Mouse (Mus musculus) heart, embryonic 14.5 days (tissue): ENCODE data around the gene Nfya. TPM values are rescaled to one million over a fixed set of nuclear protein-coding genes. Genes with fewer than 3 reads are reported as not detected.

ENCODE experiments used
- ATAC-seq: fragments of 200-750 bp; cut with Nextera tagmentation; 2 replicates; pipeline ENCODE4 v1.8.0; 2017; ENCODE audit warnings: low read depth, moderate TSS enrichment; ENCODE audit not compliant: insufficient number of reproducible peaks, insufficient read depth, low FRiP score
- H3K27ac ChIP-seq, 2 experiments: fragments of 200-500 bp in 1 of 2; fragments of 300-500 bp in 1 of 2; sonication (generic) in 1 of 2; replicated peaks in 1 of 2; 2 replicates each; pipeline ENCODE4 v1.5.1; 2012 to 2014; ENCODE audit warnings: low read depth in 2 of 2, low read length in 2 of 2, control low read depth in 1 of 2, mild to moderate bottlenecking in 1 of 2, mixed read lengths in 1 of 2; ENCODE audit not compliant: control insufficient read depth in 1 of 2, insufficient read depth in 1 of 2
- H3K27me3 ChIP-seq: fragments of 300-500 bp; sonication (generic); 2 replicates; pipeline ENCODE4 v1.6.1; 2014; ENCODE audit warnings: mild to moderate bottlenecking, low read length, control low read depth; ENCODE audit not compliant: control insufficient read depth, insufficient read depth
- H3K36me3 ChIP-seq: fragments of 300-500 bp; sonication (generic); 2 replicates; pipeline ENCODE4 v1.6.1; 2014; ENCODE audit warnings: mild to moderate bottlenecking, control low read depth, low read length, mixed read lengths; ENCODE audit not compliant: control insufficient read depth, insufficient read depth
- H3K4me1 ChIP-seq, 2 experiments: fragments of 200-500 bp in 1 of 2; fragments of 300-500 bp in 1 of 2; sonication (generic) in 1 of 2; 2 replicates each; pipeline ENCODE4 v1.6.1; 2012 to 2014; ENCODE audit warnings: low read length in 2 of 2, control low read depth in 1 of 2, mixed read lengths in 1 of 2; ENCODE audit not compliant: control insufficient read depth in 2 of 2, insufficient read depth in 2 of 2
- H3K4me2 ChIP-seq: fragments of 300-500 bp; sonication (generic); 2 replicates; pipeline ENCODE4 v1.6.1; 2014; ENCODE audit warnings: mild to moderate bottlenecking, low read length
- H3K4me3 ChIP-seq, 2 experiments: fragments of 200-500 bp in 1 of 2; fragments of 300-500 bp in 1 of 2; sonication (generic) in 1 of 2; 2 replicates each; pipeline ENCODE4 v1.5.1; 2012 to 2014; ENCODE audit warnings: low read length in 2 of 2, mild to moderate bottlenecking in 2 of 2, control low read depth in 1 of 2, low read depth in 1 of 2, moderate library complexity in 1 of 2; ENCODE audit not compliant: control insufficient read depth in 1 of 2, insufficient read depth in 1 of 2
- H3K9ac ChIP-seq: fragments of 300-500 bp; sonication (generic); 2 replicates; pipeline ENCODE4 v1.6.1; 2014; ENCODE audit warnings: mild to moderate bottlenecking, low read length
- H3K9me3 ChIP-seq: fragments of 300-500 bp; sonication (generic); 2 replicates; pipeline ENCODE4 v1.6.1; 2016; ENCODE audit warnings: low read length, control low read depth; ENCODE audit not compliant: control insufficient read depth
- WGBS: fragments of 180-500 bp; shearing (Covaris S2); extraction: QIAGEN DNeasy Blood & Tissue Kit; methylation state at CpG from one replicate; pipeline ENCODE4 v1.1.7; 2014; 5-methylcytosine and 5-hydroxymethylcytosine counted together
- polyA plus RNA-seq: library from polyadenylated mRNA; unstranded; fragments of >200 nt; fragmentation: Nextera tagmentation; extraction: Ambion mirVana; gene quantifications from 2 replicates; pipeline ENCODE4 v1.2.1, GENCODE M21; 2014

Gene Nfya
- polyA plus RNA-seq, 1 experiment from 2014 or later, result 13.5 TPM

GRCm38 (mm10) chr17:48404706-48405105 is 5.0 kb downstream of the Nfya start:
- Histone ChIP-seq H3K9ac (no peak overlapping the region), H3K4me1 (peaks cover 5 to 24% of the 10 kb centered on the region in 2 experiments; a peak in 3 of 4 replicates), H3K27me3 (no peaks in the 10 kb centered on the region), H3K36me3 (peaks cover 11% of the 10 kb centered on the region), H3K27ac (no peak overlapping the region), H3K9me3 (no peaks in the 10 kb centered on the region), H3K4me3 (no peak overlapping the region), H3K4me2 (no peak overlapping the region)
- no peak for ATAC-seq
- 57% methylated on average over 1 of the region's 1 CpGs for WGBS

GRCm38 (mm10) chr17:48403848-48404247 is 5.9 kb downstream of the Nfya start:
- Histone ChIP-seq H3K36me3 (peaks cover 19% of the 10 kb centered on the region), H3K27me3 (no peaks in the 10 kb centered on the region), H3K27ac (no peak overlapping the region), H3K4me2 (no peak overlapping the region), H3K4me1 (peaks cover 5 to 24% of the 10 kb centered on the region in 2 experiments; a peak in 3 of 4 replicates), H3K9ac (no peak overlapping the region), H3K4me3 (no peak overlapping the region), H3K9me3 (no peaks in the 10 kb centered on the region)
- WGBS, result 86% methylated on average over 2 of the region's 2 CpGs
- ATAC-seq, result no peak

GRCm38 (mm10) chr17:48402751-48403150 is 7.0 kb downstream of the Nfya start:
- H3K9me3 ChIP-seq, result no peaks in the 10 kb centered on the region
- WGBS, result 92% methylated on average over 3 of the region's 3 CpGs
- ATAC-seq, result no peak
- H3K27ac ChIP-seq, result no peak overlapping the region
- no peaks in the 10 kb centered on the region for H3K27me3 ChIP-seq
- no peak overlapping the region for H3K4me2 ChIP-seq
- H3K9ac ChIP-seq, result no peak overlapping the region
- H3K4me3 ChIP-seq, result no peak overlapping the region
- H3K36me3 ChIP-seq, result peaks cover 30% of the 10 kb centered on the region
- peaks cover 5 to 18% of the 10 kb centered on the region in 2 experiments; a peak in 3 of 4 replicates for H3K4me1 ChIP-seq

GRCm38 (mm10) chr17:48401710-48402109 is 8.0 kb downstream of the Nfya start:
- peaks cover 4 to 10% of the 10 kb centered on the region in 2 experiments; a peak in 3 of 4 replicates for H3K4me1 ChIP-seq
- WGBS, result 92% methylated on average over 4 of the region's 4 CpGs
- H3K27me3 ChIP-seq, result no peaks in the 10 kb centered on the region
- no peak overlapping the region for H3K9ac ChIP-seq
- H3K4me2 ChIP-seq, result no peak overlapping the region
- H3K36me3 ChIP-seq, result peaks cover 39% of the 10 kb centered on the region
- H3K27ac ChIP-seq, result no peak overlapping the region
- no peak overlapping the region for H3K4me3 ChIP-seq
- H3K9me3 ChIP-seq, result no peaks in the 10 kb centered on the region
- ATAC-seq, result no peak

- Histone ChIP-seq H3K36me3 (peaks cover 98% of the 10 kb centered on the region), H3K4me2 (no peak overlapping the region), H3K4me1 (no peaks in the 10 kb centered on the region), H3K27me3 (no peaks in the 10 kb centered on the region), H3K4me3 (no peak overlapping the region), H3K9ac (no peak overlapping the region), H3K27ac (no peak overlapping the region), H3K9me3 (no peaks in the 10 kb centered on the region)
- ATAC-seq, result no peak
- WGBS, result 92% methylated on average over 3 of the region's 3 CpGs
Measured at GRCm38 (mm10) chr17:48392616-48393015, 17.1 kb downstream of the Nfya start.

GRCm38 (mm10) chr17:48391446-48391845 is 18.3 kb downstream of the Nfya start:
- no peak overlapping the region for H3K27ac ChIP-seq
- WGBS, result 77% methylated on average over 5 of the region's 5 CpGs
- H3K9me3 ChIP-seq, result no peaks in the 10 kb centered on the region

GRCm38 (mm10) chr17:48389442-48389841 is 20.3 kb downstream of the Nfya start:
- Histone ChIP-seq H3K4me1 (no peaks in the 10 kb centered on the region), H3K27me3 (no peaks in the 10 kb centered on the region), H3K9ac (no peak overlapping the region), H3K27ac (no peak overlapping the region), H3K4me3 (no peak overlapping the region), H3K4me2 (no peak overlapping the region), H3K9me3 (no peaks in the 10 kb centered on the region), H3K36me3 (peaks cover 85% of the 10 kb centered on the region)
- ATAC-seq, result no peak
- 58% methylated on average over 5 of the region's 5 CpGs for WGBS

More at GRCm38 (mm10) chr17:48391446-48391845, 18.3 kb downstream of the Nfya start:
- no peak overlapping the region for H3K9ac ChIP-seq
- no peaks in the 10 kb centered on the region for H3K4me1 ChIP-seq
- ATAC-seq, result no peak
- no peak overlapping the region for H3K4me2 ChIP-seq
- peaks cover 99% of the 10 kb centered on the region for H3K36me3 ChIP-seq
- H3K4me3 ChIP-seq, result no peak overlapping the region
- H3K27me3 ChIP-seq, result no peaks in the 10 kb centered on the region

- no peak for ATAC-seq
- no peak overlapping the region for H3K27ac ChIP-seq
- 74% methylated on average over 2 of the region's 2 CpGs for WGBS
- no peak overlapping the region for H3K9ac ChIP-seq
- no peak overlapping the region for H3K4me3 ChIP-seq
- H3K36me3 ChIP-seq, result peaks cover 77% of the 10 kb centered on the region
- no peaks in the 10 kb centered on the region for H3K4me1 ChIP-seq
- H3K27me3 ChIP-seq, result no peaks in the 10 kb centered on the region
- no peak overlapping the region for H3K4me2 ChIP-seq
- H3K9me3 ChIP-seq, result no peaks in the 10 kb centered on the region
Measured at GRCm38 (mm10) chr17:48388666-48389065, 21.0 kb downstream of the Nfya start.
